Mouse (Mus musculus) right cerebral cortex, postnatal 25 days (tissue): ENCODE measurements at regions not wholly inside any gene's neighbourhood (a gene's known extent, or its start where the extent isn't known, plus 50 kb on each side); places are given as distances from the start of the nearest gene placed in this dataset.

Source experiments
- DNase-seq: peaks from one replicate; pipeline ENCODE4 v3.0.0; 2022

DNA sequence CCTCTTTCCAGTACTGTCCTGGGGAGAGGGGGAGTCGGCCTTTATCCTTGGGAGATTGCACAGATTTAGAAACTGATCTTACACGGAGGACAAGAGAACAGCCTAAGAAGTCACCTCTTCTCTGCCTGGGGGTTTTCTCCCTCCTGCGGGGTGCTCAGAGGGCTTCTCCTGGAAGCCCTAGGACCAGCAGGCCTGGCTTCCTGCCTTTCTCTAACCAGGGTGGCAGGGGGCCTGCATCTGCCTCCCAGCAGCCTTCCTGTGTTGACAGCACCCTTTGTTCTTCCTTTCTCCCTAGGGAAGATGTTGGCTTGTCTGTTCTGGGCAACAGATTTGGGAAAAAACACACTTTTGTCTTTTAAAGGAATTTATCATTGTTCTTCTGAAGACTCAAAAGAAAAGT, 153.0 kb upstream of the Tgfbr2 start:
- DNase-seq: no peak

DNA sequence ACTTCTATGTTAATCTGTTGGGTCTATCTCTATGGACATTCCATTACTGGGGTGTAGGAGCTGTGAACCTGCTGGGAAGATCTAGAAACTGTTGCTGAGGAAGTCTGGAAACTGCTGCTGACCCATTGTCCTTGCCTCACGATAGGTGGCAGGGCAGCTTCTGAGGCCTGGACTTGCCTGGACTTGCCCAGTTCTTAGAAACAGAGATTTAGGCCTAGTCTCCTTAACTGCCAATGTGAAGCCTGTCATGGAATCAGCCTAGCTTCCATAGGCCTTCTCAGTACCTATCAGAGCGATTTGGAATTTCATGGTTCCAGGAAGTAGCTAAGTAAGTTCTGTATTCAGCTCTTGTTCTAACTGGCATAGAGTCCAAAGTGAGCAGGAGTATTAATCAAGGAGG, 151.9 kb upstream of the Tgfbr2 start:
- no peak for DNase-seq

DNA sequence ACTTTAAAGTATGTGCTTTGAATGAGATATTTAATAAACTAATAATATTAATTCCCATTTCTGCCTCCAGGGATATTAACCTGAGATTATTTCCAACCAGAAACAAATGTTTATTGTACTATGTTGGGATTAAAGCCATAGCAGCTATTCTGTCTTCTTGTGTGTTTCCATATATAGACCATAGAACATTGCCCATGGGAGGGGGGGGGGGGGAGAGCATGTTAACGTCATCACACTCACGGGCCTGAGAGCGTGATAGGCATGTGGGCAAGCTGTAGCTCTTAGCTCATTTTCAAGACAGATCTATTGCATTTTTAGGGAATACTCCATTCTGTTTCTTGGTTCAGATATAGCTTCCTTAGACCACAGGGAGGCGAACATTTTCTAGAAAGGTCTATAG, 149.8 kb upstream of the Tgfbr2 start:
- no peak for DNase-seq

DNA sequence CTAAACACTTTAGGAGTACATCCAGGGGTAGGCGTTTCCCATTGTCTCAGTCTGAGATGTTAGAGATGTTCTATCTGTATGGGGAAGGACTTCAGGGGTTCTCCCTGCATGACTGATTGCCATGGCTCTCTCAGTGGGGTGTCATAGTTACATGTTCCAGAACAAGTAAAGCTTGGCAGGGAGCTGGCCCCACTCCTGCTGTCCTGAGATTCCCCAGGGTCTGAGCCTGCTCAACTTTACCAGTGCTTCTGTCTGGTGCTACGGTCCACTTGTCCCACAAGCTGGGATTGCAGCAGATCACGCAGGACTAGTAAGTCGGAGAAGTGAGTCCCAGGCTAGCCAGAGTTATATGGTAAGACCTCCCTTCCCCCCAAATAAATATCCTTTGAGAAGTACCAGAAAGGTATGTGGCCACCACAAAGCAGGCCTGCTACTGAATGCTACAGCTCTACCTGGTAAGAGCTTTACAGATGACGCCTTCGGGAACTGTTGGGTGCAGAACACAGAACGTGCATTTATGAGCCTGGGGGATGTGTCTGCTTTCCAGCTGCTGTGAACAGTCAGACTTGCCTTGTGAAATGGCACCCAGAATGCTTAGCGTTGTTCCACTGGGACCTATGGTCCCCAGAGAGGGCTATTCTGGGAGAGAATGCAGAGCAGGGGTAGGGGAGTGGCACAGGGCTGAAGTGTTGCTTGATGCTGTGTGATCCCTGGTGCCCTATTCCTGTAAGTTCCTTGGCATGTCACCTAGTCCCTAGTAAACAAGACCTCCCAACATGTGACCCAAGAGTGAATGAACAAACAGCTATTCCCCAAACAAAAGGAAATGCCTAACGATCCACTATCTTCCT, 148.9 kb upstream of the Tgfbr2 start:
- no peak for DNase-seq

DNA sequence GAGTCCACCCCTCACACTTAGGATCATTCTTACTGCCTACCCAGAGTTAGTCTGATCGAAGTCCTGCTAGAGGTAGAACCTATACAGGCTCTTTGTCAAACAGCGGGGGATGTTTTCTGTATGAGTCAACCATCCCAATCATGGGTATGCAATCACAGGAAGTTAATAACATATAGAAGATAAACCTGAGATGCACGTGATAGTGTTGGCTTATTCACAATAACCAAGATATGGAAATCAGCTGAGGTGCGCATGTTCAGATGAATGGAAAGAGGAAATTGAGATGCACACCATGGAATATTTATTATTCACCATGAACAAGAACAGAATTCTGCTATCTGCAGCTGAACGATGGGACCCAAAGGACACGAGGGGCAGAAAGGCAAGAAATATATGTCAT, 146.7 kb upstream of the Tgfbr2 start:
- DNase-seq: no peak

DNA sequence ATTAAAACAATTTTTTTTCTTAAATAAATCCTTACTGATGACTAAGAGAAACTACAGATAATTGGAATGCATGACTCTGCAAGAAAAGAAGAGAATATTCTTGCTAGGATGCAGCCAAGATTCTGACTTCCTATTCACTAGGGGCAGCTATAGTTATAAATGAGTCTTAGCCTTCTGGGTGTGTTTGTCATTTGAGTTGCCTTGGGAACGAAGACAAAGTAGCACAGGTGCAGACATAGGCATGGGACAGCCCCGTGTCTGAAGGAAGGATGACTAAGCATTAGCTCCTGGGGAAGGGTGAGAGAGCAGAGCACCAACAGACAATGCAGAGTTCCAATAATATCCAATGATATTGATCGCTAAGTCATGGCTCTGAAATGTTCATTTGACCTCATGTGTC, 144.3 kb upstream of the Tgfbr2 start:
- no peak for DNase-seq

DNA sequence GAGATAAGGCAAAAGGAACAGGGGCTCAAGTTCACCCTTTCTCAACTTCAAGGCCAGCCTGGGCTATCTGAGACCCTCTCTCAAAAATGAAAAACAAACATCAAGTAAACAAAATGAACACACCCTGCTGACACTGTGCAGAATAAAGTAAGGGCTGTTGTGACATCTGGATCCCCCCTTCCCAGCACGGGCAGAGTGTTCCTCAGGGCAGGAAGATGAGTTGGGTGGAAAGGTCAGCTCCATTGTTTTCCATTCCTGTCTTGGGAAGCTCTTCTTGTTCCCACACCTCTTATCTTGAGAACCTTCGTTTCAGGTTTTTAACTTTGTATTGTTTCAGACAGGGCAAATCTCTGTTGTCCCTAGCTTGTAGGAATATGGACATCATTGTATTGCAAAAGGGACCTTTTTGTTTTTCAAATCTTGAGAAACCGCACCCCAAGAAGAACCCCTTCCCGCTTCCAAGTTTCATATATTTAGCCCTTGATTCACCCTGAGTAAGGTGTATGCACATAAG, 141.5 kb upstream of the Tgfbr2 start:
- DNase-seq: no peak

DNA sequence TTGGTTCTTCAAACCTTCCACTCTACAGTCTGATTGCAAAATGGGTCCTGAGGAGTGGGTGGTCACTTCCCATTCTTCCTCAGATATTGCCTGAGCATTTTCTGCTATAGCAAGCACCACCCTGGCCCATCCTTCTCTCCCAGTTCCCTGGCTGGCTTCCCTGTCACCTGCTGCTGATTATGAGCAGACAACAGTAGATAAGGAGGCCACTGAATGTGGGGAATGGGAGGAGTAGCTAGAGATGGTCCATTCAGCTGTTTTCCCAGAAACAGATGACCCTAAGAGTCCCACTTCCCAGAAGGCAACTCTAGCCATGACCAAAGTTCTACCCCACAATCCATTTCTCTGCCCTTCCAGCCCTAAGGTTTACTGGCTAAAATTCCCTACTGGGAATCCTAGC, 139.6 kb upstream of the Tgfbr2 start:
- no peak for DNase-seq

DNA sequence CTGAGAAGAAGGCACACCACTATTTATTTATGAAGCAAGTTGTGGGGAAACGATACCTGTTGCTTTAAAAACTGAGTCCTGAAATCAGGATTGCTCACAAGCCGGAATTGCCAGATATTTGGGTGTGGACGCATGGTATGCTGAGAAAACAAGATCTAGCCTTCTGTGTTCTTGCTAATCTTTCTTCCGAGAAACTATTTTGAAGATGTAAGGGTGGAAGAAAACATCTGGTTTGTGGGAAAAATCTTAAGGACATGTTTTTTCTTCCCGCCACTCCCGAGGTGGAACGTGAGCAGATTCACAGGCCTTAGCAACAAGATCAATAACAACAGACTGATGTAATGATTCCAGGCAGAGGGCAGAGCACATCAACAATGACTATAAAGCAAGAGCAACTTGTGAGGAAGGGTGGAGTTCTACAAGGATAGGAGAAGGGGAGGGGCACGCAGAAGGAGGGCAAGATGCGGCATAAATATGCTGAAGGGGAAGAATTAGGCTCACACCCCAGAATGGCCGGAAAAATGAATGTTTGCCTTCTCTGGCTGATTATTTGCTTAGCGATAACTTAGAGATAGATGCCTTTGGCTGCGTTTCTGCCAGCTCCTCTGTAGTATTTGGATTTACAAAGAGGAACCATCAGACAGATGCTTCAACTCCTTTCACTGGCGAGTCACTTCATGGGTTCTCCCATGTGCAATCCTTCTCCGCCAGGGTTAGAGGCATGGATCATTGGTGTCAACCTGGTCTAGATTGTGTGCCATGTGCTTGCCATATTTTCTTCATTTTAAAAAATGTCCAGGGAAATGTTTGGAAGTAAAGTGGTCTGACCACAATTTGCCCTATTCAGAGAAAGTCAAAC, 139.0 kb upstream of the Tgfbr2 start:
- no peak for DNase-seq

DNA sequence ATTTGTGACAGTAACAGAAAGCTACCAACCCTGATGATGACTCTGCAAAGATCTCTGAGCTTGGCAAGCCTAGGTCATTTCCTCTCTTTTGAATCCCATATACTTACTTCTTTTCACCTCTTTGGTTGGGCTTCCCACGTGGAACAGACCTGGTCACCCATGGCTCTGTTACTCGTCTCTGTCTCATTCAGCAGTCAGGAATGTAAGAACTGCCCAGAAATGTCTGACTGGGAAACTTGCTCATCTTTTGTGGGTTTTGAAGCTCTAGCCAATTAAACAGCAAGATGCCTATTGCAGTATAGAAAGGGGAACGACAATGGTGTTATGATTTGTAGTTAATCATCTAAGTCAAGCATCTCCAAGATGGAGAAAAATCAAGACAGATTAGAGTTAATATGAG, 136.2 kb upstream of the Tgfbr2 start:
- DNase-seq: no peak

DNA sequence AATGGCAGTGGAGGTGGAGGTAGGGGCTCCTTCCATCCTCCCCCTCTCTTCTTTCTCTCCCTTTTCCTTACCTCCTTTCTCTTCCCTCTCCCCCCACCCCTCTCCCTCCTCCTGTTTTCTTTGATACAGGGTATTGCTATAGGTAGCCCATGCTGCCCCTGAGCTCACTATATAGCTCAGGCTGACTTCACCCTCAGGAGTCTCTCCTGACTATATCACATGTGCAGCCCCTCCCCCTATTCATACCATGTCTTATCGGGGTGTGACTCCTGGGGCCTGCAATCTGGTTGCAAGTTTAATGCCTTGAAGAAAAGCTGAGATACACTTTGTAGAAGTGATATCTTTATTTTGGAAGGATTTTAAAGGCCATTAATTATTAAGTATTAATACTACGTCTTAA, 126.4 kb upstream of the Tgfbr2 start:
- no peak for DNase-seq

DNA sequence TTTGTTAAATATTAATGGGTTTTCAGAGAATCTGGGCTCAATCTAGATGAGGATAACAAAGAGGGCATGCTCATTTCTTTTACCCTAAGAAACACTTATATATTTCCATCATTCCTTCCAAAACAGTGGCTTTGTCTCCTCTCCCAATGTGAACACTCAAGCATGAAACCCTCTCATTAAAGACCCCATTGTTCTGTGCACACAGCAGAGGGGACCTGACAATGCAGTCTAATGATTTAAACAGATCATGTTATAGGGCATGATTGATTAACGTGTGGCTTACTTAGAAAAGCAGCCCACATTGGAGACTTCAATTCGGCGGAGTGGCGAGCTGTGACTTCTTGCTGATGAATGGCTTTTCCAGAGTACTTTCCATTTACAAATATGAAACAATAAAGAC, 123.6 kb upstream of the Tgfbr2 start:
- no peak for DNase-seq

DNA sequence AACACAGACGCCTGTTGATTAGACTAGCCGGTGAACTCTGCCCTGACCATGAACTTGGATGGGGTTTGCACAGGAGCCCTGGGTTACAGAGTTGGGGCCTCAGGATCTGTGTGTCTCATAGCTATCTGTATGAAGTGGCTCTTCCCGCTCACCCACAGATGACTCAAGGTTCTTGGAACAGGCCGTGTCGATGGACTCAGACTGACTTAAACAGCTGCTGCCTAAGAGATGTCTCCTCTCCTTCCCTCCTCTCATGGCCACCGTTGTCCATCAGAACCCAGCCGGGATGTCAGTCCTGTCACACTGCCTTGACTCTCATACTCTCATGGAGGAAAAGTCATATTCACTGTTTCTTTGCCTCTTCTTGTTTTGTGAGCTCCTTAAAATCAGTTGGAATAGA, 121.2 kb upstream of the Tgfbr2 start:
- no peak for DNase-seq

DNA sequence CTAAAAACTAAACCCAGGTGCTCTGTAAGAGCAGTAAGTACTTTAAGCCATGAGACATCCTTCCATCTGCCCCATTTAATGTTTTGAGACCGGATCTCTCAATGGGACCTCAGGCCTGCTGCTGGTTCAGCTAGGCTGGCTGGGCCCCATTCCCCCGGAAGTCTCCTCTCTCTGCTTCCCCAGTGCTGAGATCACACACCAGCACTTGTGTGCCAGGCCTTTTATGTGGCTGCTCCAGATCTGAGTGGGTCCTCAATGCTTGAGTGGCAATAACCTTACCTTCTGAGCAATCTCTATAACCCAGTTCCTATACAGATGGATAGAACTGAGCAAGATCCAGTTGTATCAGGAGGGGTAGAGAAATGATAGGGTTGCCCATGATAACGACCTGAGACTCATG, 118.9 kb upstream of the Tgfbr2 start:
- no peak for DNase-seq

DNA sequence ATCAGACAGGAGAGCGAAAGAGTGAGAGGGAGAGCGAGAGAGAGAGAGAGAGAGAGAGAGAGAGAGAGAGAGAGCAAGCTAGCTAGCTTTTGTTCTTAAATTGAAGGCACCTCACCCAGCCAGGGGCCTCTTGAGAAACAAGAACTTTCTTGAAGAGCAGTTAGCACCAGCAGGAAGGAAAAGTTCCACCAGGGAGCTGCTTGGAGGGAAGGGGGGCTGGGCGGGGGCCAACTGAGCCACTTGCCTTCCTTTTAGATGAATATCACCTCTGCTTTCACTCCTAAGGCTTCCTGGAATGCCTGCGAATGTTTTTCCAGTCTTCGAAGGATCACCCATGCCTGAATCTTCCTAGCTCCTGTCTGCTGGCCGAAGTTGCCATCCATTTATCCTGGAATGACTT, 118.0 kb upstream of the Tgfbr2 start:
- no peak for DNase-seq

DNA sequence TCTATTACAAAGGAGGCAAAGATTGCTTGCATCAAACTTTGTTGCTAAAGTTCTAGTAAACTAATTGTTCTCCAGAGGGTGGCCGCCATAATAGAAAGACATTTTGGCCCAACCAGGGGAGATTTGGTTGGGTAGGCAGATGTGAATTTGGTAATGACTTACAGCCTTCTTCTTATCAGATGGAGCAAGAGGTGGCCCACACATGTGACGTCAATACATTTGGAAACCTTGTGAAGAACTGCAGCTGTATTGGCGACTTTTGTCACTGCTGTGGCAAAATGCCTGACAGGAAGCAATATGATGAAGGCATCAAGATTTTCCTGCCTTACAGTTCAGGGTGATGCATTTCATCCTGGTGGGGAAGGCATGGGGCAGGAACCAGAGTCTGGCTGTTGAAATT, 116.5 kb upstream of the Tgfbr2 start:
- DNase-seq: no peak

DNA sequence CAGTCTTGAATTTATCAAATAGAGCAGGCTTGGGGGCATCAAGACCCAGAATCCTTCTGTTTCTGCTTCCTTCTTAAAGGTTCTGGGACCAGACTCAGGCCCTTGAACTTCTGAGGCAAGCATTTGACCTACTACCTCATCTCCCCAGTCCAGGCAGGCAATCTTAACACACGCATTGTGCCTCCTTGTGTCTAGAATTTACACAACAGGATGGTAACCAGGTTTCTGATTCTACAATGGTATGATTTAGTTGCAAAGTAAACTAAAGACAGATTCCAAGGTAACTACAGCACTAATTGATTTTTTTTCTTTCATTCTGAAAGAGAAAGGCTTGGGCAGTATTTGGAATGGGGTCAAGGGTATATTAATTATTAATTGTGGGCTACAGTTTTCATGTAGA, 115.7 kb upstream of the Tgfbr2 start:
- DNase-seq: no peak

DNA sequence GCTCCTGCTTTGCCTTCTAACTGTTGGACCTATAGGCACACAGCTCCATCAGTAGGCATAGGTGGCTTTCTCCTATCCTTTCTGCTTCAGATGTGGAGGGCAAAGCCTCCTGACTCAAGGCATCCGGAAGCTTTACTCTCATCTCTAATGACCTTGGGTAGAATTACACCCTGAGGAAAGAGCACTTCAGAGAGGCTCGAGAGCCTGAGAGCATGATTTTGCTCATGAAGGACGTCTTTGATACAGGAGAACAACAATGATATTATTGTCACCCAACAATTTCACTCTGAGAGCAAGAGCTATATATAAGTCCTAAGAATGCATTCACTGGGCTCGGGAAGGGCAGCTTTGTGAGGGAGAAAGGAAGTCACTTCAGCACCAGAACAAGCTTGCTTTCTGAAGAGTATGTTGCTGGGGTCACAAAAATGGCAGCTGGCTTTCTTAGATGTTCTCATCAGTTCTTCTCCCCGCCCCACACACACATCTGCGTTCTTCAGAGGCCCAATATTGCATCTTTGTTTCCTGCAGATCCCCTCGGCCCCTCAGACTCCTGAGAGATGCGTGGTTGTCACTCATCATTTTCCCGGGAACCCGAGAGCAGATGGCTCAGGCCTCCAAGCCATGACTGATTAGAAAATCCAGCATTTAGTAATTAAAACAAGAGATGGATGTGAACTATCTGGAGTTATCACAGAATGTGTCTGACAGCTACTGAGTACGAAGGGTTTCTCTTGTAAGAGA, 110.7 kb upstream of the Tgfbr2 start:
- DNase-seq: no peak

DNA sequence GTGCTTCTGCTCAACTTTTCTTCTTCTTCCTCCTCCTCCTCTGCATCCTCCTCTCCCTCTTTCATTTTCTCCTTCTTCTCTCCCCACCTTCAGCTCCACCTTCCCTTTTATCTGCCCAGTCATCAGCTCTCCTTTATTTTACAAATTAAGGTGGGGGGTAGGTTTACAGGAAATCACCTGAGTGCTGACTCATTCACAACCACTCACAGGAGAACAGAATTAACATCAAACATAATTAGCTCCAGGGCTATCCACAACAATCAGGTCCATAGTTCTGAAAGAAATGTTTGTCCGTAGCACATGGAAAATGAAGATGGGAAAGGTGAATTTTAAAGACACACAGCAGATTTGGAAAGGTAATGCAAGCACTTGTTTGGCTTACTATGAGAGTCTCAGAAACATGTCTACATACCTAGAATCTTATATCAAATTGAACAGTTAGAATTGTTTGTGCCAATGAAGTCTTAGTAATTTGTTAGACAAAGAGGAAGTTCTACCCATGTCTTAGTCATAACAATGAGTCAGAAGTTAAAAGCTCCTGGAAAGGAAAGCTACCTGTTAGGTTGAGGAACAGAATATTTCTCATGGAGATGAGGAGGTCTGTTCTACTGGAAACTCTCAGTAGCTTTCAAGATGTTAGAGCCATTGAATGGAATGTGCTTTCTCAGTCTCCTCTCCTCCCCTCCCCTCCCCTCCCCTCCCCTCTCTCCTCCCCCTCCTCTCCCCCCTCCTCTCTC, 108.8 kb upstream of the Tgfbr2 start:
- DNase-seq: no peak

DNA sequence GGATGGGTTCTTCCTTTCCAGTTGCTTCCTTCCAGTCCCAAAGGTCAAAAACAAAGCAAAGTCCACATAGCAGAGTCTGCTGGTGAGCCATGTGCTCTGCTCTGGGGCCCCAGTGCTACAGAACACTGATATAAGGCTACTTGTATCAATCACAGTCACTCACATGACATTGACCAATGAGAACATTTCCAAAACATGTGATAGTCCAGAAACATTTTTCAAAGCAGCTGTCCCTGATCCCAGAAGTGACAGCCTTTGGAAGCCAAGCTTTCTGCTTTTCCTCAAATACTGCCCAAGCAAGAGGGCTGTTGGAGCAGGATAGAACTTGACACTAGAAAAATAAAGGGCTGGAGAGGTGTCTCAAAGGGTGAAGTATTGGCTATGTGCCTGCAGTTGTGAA, 106.5 kb upstream of the Tgfbr2 start:
- no peak for DNase-seq

DNA sequence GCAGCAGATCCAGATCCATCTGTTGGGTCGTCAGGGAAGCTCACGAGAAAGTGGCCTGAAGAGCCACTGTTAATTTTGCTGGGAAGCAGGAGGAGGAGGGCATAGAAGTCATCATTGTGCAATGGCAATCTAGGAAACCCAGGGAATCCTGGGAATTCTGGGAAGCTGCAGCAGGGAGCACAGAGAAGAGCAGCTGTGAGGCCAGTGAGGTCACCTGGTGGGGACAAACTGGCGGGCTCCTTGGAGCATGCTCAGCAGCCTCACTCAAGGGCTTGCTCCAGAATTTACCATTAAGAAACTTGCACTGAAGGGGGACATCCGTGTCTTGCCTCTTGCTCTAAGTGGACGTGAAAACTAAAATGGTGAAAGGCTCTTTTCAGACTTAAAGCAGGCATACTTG, 105.0 kb upstream of the Tgfbr2 start:
- DNase-seq: no peak

DNA sequence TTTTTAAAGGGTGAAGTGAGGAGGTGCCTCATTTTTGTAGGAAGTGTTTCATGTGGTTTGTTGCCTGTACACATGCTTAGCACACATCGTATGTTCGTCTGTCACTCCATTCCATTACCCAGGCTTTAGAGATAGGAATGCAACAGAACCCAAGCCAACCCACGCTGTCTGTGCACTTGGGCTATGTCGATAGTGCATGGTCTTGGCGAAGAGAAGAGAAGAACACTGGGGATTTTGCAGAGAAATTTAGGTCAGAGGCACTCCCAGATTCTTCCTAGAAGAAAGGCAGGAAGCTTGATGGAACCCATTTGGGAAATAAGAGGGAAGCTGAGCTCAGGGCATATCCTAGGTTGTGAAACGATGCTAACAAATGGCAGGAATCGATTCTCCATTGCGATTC, 103.7 kb upstream of the Tgfbr2 start:
- DNase-seq: no peak

DNA sequence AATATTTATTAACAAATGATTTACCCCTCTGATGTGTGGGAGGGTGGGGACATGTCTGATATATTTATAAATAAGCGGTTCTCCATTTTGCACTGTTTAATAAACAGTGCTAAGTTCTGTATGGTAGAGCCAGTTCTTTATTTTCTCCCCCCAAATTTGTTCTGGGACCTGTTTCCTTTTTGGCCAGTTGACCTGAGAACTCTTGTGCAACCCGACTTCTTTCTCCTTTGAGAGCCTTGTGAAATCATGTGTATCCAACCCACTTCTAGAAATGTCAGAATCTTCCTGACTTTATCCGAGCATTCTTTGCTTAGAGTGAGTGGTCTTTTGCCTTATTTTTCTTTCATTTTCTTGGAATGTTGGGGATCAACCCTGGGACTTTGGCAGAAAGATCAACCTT, 102.6 kb upstream of the Tgfbr2 start:
- DNase-seq: no peak
